Mouse (Mus musculus): ENCODE measurements around the gene Gm5039.

DNA sequence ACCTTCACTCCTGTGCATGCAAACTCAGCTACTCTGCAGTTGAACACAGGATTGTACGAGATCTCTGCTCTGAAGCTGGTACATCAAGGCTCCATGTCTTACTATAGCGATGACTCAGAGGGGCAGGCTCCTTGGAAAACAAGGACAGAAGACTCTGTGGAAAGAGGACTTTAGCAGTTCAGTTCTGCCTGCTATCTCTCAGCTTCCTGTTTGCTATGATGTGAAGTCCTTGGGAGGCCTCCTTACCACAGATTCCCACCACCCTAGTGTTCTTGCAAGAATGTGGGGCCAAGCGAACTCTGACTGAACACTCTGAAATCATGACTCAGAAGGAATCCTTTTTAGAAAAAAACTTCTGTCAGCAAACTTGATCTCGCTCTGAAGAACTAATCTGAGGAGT lies 44.8 kb upstream of the Gm5039 start:
- TF ChIP-seq POLR2A (IDR thresholded peaks at IDR 0.05; ENCODE audit: extremely low read depth, insufficient read depth, low read length) (no peak), CTCF (IDR thresholded peaks at IDR 0.05; ENCODE audit: extremely low read depth, insufficient read depth, low read length) (no peak)
